Mouse (Mus musculus) intestine, postnatal 0 days (tissue): ENCODE data around the gene Tuba1a. TPM values are rescaled to one million over a fixed set of nuclear protein-coding genes. Genes with fewer than 3 reads are reported as not detected.

Experiments
- ATAC-seq: fragments of 200-750 bp; cut with Nextera tagmentation; 2 replicates; pipeline ENCODE4 v1.8.0; 2017; ENCODE audit warnings: mild to moderate bottlenecking, moderate TSS enrichment, moderate library complexity
- H3K27ac ChIP-seq: fragments of 300-500 bp; sonication (generic); 2 replicates; pipeline ENCODE4 v1.5.1; 2014; ENCODE audit warnings: mild to moderate bottlenecking, low read depth, low read length, moderate library complexity
- H3K27me3 ChIP-seq: fragments of 300-500 bp; sonication (generic); replicated peaks from 2 replicates; pipeline ENCODE4 v1.6.1; 2014; ENCODE audit warnings: low read length, mixed read lengths; ENCODE audit not compliant: control insufficient read depth, insufficient read depth
- H3K36me3 ChIP-seq: fragments of 300-500 bp; sonication (generic); 2 replicates; pipeline ENCODE4 v1.6.1; 2014; ENCODE audit warnings: mild to moderate bottlenecking, moderate library complexity; ENCODE audit not compliant: control insufficient read depth, insufficient read depth
- H3K4me1 ChIP-seq: fragments of 300-500 bp; sonication (generic); replicated peaks from 2 replicates; pipeline ENCODE4 v1.6.1; 2014; ENCODE audit warnings: antibody characterized with exemption, low read length, mixed read lengths; ENCODE audit not compliant: control insufficient read depth, insufficient read depth
- H3K4me2 ChIP-seq: fragments of 300-500 bp; sonication (generic); replicated peaks from 2 replicates; pipeline ENCODE4 v1.6.1; 2014; ENCODE audit warnings: low read depth, mild to moderate bottlenecking, moderate library complexity
- H3K4me3 ChIP-seq: fragments of 300-500 bp; sonication (generic); 2 replicates; pipeline ENCODE4 v1.5.1; 2014; ENCODE audit warnings: low read depth, low read length
- H3K9ac ChIP-seq: fragments of 300-500 bp; sonication (generic); 2 replicates; pipeline ENCODE4 v1.6.1; 2014; ENCODE audit warnings: mild to moderate bottlenecking, low read depth, low read length
- H3K9me3 ChIP-seq: fragments of 300-500 bp; sonication (generic); 2 replicates; pipeline ENCODE4 v1.6.1; 2016; ENCODE audit warnings: mixed run types; ENCODE audit not compliant: control insufficient read depth
- CTCF ChIP-seq: sonication (generic); IDR thresholded peaks from 2 replicates; pipeline ENCODE4 v1.5.1; 2016; ENCODE audit warnings: low read depth, mild to moderate bottlenecking, control low read depth, antibody characterized with exemption, moderate library complexity
- WGBS: fragments of 180-500 bp; shearing (Covaris S2); extraction: QIAGEN DNeasy Blood & Tissue Kit; methylation state at CpG from one replicate; pipeline ENCODE4 v1.1.7; 2014; 5-methylcytosine and 5-hydroxymethylcytosine counted together
- polyA plus RNA-seq: library from polyadenylated mRNA; unstranded; fragments of >200 nt; fragmentation: Nextera tagmentation; extraction: Ambion mirVana; gene quantifications from 2 replicates; pipeline ENCODE4 v1.2.1, GENCODE M21; 2015

Tuba1a gene
- polyA plus RNA-seq, 1 experiment from 2014 or later: 503 TPM

- no peak for ATAC-seq
- no peak overlapping the region for H3K27ac ChIP-seq
- no peak for TF ChIP-seq CTCF
Observed at GRCm38 (mm10) chr15:98930017-98930734, 23.3 kb downstream of the Tuba1a start.

DNA sequence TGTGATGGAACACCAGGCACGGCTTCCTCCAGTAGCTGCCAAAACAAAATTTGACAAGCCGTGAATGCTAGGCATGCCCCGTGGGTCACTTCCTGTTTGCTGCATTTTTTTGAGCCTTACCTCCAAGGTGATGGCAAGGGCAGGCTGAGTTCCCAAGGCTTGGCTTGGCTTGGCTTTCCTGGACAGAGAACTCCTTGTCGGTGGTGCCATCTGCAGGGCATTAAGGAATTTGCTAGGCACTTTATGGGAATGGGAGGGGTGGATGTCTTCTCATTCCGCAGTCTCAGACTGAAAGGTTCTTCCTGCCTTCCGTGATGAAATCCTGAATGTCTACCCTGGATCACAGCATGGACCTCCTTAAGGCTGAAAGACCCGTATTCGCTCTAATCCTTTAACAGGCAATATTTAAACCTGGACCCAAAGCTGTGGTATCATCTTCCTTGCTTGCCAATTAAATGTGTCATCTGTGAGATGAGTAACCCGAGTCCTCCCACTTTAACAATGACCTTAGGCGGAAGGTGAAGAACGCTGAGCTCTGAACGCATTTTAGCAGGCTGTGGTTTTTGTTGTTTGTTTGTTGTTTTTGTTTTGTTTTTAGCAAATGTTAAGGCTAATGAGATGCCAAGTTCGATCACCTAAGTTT lies 24.8 kb downstream of the Tuba1a start:
- peaks cover 9% of the 10 kb centered on the region; the same call in 1 of the 2 replicates for H3K36me3 ChIP-seq
- H3K4me1 ChIP-seq: no peaks in the 10 kb centered on the region
- H3K4me3 ChIP-seq: no peak overlapping the region
- no peak overlapping the region for H3K27ac ChIP-seq
- peak; percentile 76 for ATAC-seq
- no peaks in the 10 kb centered on the region for H3K9me3 ChIP-seq
- H3K27me3 ChIP-seq: no peaks in the 10 kb centered on the region
- H3K4me2 ChIP-seq: 0 out of 2 replicates have a peak overlapping the region, but pooled peaks have one; percentile 24
- 14% methylated on average over 13 of the region's 13 CpGs for WGBS
- peak; percentile 88 for TF ChIP-seq CTCF
- H3K9ac ChIP-seq: no peak overlapping the region

More at GRCm38 (mm10) chr15:98930017-98930734, 23.3 kb downstream of the Tuba1a start:
- Histone ChIP-seq H3K4me2 (no peak overlapping the region), H3K4me3 (no peak overlapping the region), H3K4me1 (no peaks in the 10 kb centered on the region), H3K9ac (no peak overlapping the region), H3K36me3 (peaks cover 9% of the 10 kb centered on the region; the same call in 1 of the 2 replicates), H3K9me3 (no peaks in the 10 kb centered on the region), H3K27me3 (no peaks in the 10 kb centered on the region)
- WGBS: 41% methylated on average over 8 of the region's 8 CpGs

- whole genome bisulfite sequencing: 63% methylated on average over 5 of the region's 5 CpGs
- Histone ChIP-seq H3K36me3 (peaks cover 9% of the 10 kb centered on the region; the same call in 1 of the 2 replicates), H3K27ac (peak overlapping the region; percentile 41; the same call in 1 of the 2 replicates), H3K4me3 (no peak overlapping the region), H3K4me1 (no peaks in the 10 kb centered on the region), H3K9me3 (no peaks in the 10 kb centered on the region), H3K4me2 (no peak overlapping the region), H3K27me3 (no peaks in the 10 kb centered on the region), H3K9ac (no peak overlapping the region)
- TF ChIP-seq CTCF: no peak
- ATAC-seq: no peak
Observed at GRCm38 (mm10) chr15:98927566-98927965, 25.9 kb downstream of the Tuba1a start.

- no peak overlapping the region for H3K9ac ChIP-seq
- no peaks in the 10 kb centered on the region for H3K27me3 ChIP-seq
- no peaks in the 10 kb centered on the region for H3K36me3 ChIP-seq
- ATAC-seq: no peak
- peak overlapping the region; percentile 41 for H3K27ac ChIP-seq
- no peak for TF ChIP-seq CTCF
- WGBS: 31% methylated on average over 3 of the region's 3 CpGs
- no peaks in the 10 kb centered on the region for H3K9me3 ChIP-seq
- H3K4me2 ChIP-seq: no peak overlapping the region
- H3K4me1 ChIP-seq: no peaks in the 10 kb centered on the region
- no peak overlapping the region for H3K4me3 ChIP-seq
Observed at GRCm38 (mm10) chr15:98924682-98925081, 28.8 kb downstream of the Tuba1a start.

- Histone ChIP-seq H3K9ac (0 out of 2 replicates have a peak overlapping the region, but pooled peaks have one; percentile 37), H3K4me1 (no peaks in the 10 kb centered on the region), H3K9me3 (no peaks in the 10 kb centered on the region), H3K36me3 (no peaks in the 10 kb centered on the region), H3K27me3 (no peaks in the 10 kb centered on the region), H3K4me2 (0 out of 2 replicates have a peak overlapping the region, but pooled peaks have one; percentile 9), H3K4me3 (no peak overlapping the region), H3K27ac (peak overlapping the region; percentile 88)
- WGBS: 66% methylated on average over 2 of the region's 2 CpGs
- TF ChIP-seq CTCF: no peak
- no peak for ATAC-seq
Observed at GRCm38 (mm10) chr15:98923031-98923537, 30.4 kb downstream of the Tuba1a start.

DNA sequence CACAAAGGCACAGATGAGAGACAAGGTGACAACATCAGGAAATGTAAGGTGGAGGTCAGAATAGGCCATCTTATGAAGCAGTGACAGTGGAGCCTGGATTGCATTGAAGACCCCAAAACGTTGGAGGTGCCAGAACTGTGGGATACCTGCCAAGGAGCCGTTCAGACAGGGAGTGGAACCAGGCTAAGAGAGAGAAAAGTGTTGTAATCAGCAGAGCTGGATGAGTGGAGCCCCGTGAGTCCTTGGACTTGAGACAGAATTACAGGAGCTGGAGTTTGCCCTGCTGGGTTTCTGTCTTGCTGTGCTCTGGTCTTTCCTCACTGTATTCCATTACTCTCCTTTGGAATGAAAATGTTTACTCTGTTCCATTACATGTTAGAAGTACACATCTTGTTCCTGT lies 30.9 kb downstream of the Tuba1a start:
- 20% methylated on average over 3 of the region's 3 CpGs for WGBS
- H3K27ac ChIP-seq: peak overlapping the region; percentile 88
- H3K4me1 ChIP-seq: no peaks in the 10 kb centered on the region
- H3K9me3 ChIP-seq: no peaks in the 10 kb centered on the region
- TF ChIP-seq CTCF: no peak
- no peaks in the 10 kb centered on the region for H3K27me3 ChIP-seq
- ATAC-seq: peak; percentile 58
- H3K36me3 ChIP-seq: no peaks in the 10 kb centered on the region
- no peak overlapping the region for H3K9ac ChIP-seq
- H3K4me3 ChIP-seq: no peak overlapping the region
- H3K4me2 ChIP-seq: peak overlapping the region; percentile 28
